Mouse (Mus musculus): Measurements from ENCODE around the gene Cnot11. TPM values are rescaled to one million over a fixed set of nuclear protein-coding genes. Genes with fewer than 3 reads are reported as not detected.

Cnot11 gene
- polyA plus RNA-seq, 1 experiment from 2014 or later: 23.4 TPM

DNA sequence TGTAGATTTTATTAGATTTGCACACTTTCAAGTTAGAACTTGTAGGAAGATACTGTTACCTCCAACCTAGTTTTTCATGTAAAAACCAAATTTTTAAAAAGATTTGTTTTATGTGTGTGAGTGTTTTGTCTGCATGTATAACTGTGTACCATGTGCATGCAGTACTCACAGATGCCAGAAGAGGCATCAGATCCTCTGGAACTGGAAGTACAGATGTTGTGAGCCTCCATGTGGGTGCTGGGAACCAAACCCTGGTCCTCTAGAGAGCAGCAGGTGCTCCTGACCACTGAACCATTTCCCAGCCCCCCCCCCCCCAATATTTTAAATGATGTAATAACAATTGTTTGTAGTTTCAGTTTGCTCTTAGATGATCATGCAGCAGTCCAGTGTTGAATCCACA lies 5.8 kb downstream of the Cnot11 start:
- ATAC-seq (replicated peaks; ENCODE audit: low FRiP score, low TSS enrichment, low read depth): no peak
- DNase-seq (ENCODE audit: low spot score): no peak
- H3K4me2 ChIP-seq (ENCODE audit: low read length): no peak overlapping the region
- peaks cover 70% of the 10 kb centered on the region for H3K36me3 ChIP-seq (ENCODE audit: control insufficient read depth, insufficient read depth, low read length)
- H3K9ac ChIP-seq (ENCODE audit: low read length): no peak overlapping the region
- H3K27me3 ChIP-seq (replicated peaks; ENCODE audit: control insufficient read depth, insufficient read depth, low read length): no peaks in the 10 kb centered on the region
- no peak overlapping the region for H3K4me3 ChIP-seq (ENCODE audit: low read depth, low read length)
- H3K4me1 ChIP-seq (replicated peaks; ENCODE audit: control insufficient read depth, insufficient read depth, low read length): peaks cover 11% of the 10 kb centered on the region
- no peak overlapping the region for H3K27ac ChIP-seq (ENCODE audit: low read depth)
- H3K9me3 ChIP-seq (ENCODE audit: control insufficient read depth, low read length): 0 out of 2 replicates have a peak, but pooled peaks cover 6% of the 10 kb centered on the region

DNA sequence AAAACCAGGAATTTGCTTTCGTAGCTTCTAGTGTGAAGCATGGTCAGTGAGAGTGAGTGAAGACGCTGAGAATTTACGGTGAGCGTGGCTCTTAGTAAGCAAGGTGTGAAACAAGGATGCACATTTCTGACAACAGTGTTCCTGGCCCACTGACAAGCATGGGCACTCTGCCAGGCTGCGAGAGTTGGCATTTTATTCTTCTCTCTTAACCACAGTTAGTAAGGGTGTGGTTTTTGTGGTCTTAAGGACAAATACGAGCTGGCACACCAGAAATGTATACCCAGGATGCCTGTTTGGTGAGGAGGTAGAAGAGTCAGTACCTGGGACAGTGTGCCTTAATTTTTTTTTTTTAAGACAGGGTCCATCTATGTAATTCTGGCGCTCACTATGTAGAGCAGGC lies 10.8 kb downstream of the Cnot11 start:
- Histone ChIP-seq H3K27ac (ENCODE audit: low read depth) (no peak overlapping the region), H3K4me1 (replicated peaks; ENCODE audit: control insufficient read depth, insufficient read depth, low read length) (no peaks in the 10 kb centered on the region), H3K4me3 (ENCODE audit: low read depth, low read length) (no peak overlapping the region), H3K4me2 (ENCODE audit: low read length) (no peak overlapping the region), H3K36me3 (ENCODE audit: control insufficient read depth, insufficient read depth, low read length) (peaks cover 76% of the 10 kb centered on the region), H3K27me3 (replicated peaks; ENCODE audit: control insufficient read depth, insufficient read depth, low read length) (no peaks in the 10 kb centered on the region), H3K9ac (ENCODE audit: low read length) (no peak overlapping the region), H3K9me3 (ENCODE audit: control insufficient read depth, low read length) (0 out of 2 replicates have a peak, but pooled peaks cover 3% of the 10 kb centered on the region)
- ATAC-seq (replicated peaks; ENCODE audit: low FRiP score, low TSS enrichment, low read depth) (no peak), DNase-seq (ENCODE audit: low spot score) (no peak)
- WGBS: 88% methylated on average over 7 of the region's 7 CpGs

DNA sequence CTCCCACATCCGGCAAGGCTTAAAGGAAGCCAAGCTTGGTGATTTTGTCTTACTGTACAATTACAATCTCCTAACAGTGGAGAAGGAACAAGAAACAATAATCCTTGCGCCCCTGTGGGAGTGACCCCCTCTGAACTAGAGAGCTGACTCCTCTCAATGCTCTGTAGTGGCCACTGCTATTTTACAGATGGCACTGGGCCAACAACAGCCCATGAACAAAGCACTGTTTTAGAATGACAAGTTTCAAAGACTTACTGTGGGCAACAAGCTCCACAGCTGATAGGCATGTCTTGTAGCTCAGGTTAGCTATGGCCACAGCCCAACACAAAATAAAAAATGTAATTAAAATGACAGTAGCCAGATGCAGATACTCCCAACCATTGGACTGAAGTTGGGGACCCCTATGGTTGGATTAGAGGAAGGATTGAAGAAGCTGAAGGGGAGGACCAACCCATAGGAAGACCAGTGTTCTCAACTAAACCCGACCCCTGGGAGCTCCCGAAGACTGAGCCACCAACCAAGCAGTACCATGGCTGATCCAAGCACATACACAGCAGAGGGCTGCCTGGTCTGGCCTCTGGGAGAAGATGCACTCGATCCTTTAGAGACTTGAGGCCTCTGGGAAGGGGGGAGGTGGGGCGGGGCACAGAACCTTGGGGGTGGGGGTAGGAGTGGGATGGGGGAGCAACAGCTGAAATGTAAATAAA lies 11.5 kb downstream of the Cnot11 start:
- no peak for ATAC-seq (replicated peaks; ENCODE audit: low FRiP score, low TSS enrichment, low read depth)
- Histone ChIP-seq H3K27me3 (replicated peaks; ENCODE audit: control insufficient read depth, insufficient read depth, low read length) (no peaks in the 10 kb centered on the region), H3K9ac (ENCODE audit: low read length) (no peak overlapping the region), H3K36me3 (ENCODE audit: control insufficient read depth, insufficient read depth, low read length) (peaks cover 75% of the 10 kb centered on the region), H3K27ac (ENCODE audit: low read depth) (no peak overlapping the region), H3K4me3 (ENCODE audit: low read depth, low read length) (no peak overlapping the region), H3K4me1 (replicated peaks; ENCODE audit: control insufficient read depth, insufficient read depth, low read length) (no peaks in the 10 kb centered on the region), H3K9me3 (ENCODE audit: control insufficient read depth, low read length) (no peaks in the 10 kb centered on the region), H3K4me2 (ENCODE audit: low read length) (no peak overlapping the region)
- no peak for DNase-seq (ENCODE audit: low spot score)
- 90% methylated on average over 6 of the region's 6 CpGs for WGBS

GRCm38 (mm10) chr1:39547238-39547637 lies 12.4 kb downstream of the Cnot11 start:
- Histone ChIP-seq H3K4me2 (ENCODE audit: low read length) (no peak overlapping the region), H3K4me3 (ENCODE audit: low read depth, low read length) (no peak overlapping the region), H3K36me3 (ENCODE audit: control insufficient read depth, insufficient read depth, low read length) (peaks cover 74% of the 10 kb centered on the region), H3K9ac (ENCODE audit: low read length) (no peak overlapping the region), H3K27me3 (replicated peaks; ENCODE audit: control insufficient read depth, insufficient read depth, low read length) (no peaks in the 10 kb centered on the region), H3K9me3 (ENCODE audit: control insufficient read depth, low read length) (no peaks in the 10 kb centered on the region), H3K27ac (ENCODE audit: low read depth) (no peak overlapping the region), H3K4me1 (replicated peaks; ENCODE audit: control insufficient read depth, insufficient read depth, low read length) (no peaks in the 10 kb centered on the region)
- ATAC-seq (replicated peaks; ENCODE audit: low FRiP score, low TSS enrichment, low read depth): no peak
- whole genome bisulfite sequencing: 50% methylated on average over 2 of the region's 2 CpGs
- no peak for DNase-seq (ENCODE audit: low spot score)

DNA sequence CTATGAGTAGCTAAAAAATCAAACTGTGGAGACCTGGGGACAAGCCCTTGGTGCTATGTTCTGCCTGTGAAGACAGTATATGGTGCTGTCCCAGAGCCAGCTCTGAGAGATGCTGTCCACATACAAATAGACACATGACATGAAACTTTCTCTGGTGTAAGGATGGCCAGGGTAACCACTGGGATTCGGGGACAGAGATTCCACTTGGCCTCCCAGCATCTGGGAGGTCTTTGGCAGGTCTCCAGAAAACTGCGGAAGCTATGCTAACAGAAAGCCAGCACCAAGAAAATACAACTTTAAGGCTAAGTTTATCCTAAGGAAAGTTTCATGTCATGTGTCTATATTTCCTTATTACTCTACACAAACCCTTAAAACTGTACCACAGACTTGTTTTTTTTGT lies 15.0 kb downstream of the Cnot11 start:
- Histone ChIP-seq H3K27ac (ENCODE audit: low read depth) (no peak overlapping the region), H3K36me3 (ENCODE audit: control insufficient read depth, insufficient read depth, low read length) (peaks cover 69% of the 10 kb centered on the region), H3K9ac (ENCODE audit: low read length) (no peak overlapping the region), H3K27me3 (replicated peaks; ENCODE audit: control insufficient read depth, insufficient read depth, low read length) (no peaks in the 10 kb centered on the region), H3K4me3 (ENCODE audit: low read depth, low read length) (no peak overlapping the region), H3K9me3 (ENCODE audit: control insufficient read depth, low read length) (no peaks in the 10 kb centered on the region), H3K4me2 (ENCODE audit: low read length) (no peak overlapping the region), H3K4me1 (replicated peaks; ENCODE audit: control insufficient read depth, insufficient read depth, low read length) (no peaks in the 10 kb centered on the region)
- DNase-seq (ENCODE audit: low spot score): no peak
- no peak for ATAC-seq (replicated peaks; ENCODE audit: low FRiP score, low TSS enrichment, low read depth)
- WGBS: 38% methylated on average over 2 of the region's 2 CpGs

- H3K4me3 ChIP-seq (ENCODE audit: low read depth, low read length): no peak overlapping the region
- H3K4me1 ChIP-seq (replicated peaks; ENCODE audit: control insufficient read depth, insufficient read depth, low read length): peaks cover 13% of the 10 kb centered on the region
- H3K9ac ChIP-seq (ENCODE audit: low read length): no peak overlapping the region
- no peaks in the 10 kb centered on the region for H3K9me3 ChIP-seq (ENCODE audit: control insufficient read depth, low read length)
- H3K36me3 ChIP-seq (ENCODE audit: control insufficient read depth, insufficient read depth, low read length): peaks cover 68% of the 10 kb centered on the region
- H3K4me2 ChIP-seq (ENCODE audit: low read length): 0 out of 2 replicates have a peak overlapping the region, but pooled peaks have one; percentile 3
- peak overlapping the region; percentile 20; the same call in 1 of the 2 replicates for H3K27ac ChIP-seq (ENCODE audit: low read depth)
- no peaks in the 10 kb centered on the region for H3K27me3 ChIP-seq (replicated peaks; ENCODE audit: control insufficient read depth, insufficient read depth, low read length)
- 29% methylated on average over 9 of the region's 9 CpGs for WGBS
- ATAC-seq (replicated peaks; ENCODE audit: low FRiP score, low TSS enrichment, low read depth): peak; percentile 76
- DNase-seq (ENCODE audit: low spot score): no peak
Observed at GRCm38 (mm10) chr1:39555556-39556415, 21.0 kb downstream of the Cnot11 start.

DNA sequence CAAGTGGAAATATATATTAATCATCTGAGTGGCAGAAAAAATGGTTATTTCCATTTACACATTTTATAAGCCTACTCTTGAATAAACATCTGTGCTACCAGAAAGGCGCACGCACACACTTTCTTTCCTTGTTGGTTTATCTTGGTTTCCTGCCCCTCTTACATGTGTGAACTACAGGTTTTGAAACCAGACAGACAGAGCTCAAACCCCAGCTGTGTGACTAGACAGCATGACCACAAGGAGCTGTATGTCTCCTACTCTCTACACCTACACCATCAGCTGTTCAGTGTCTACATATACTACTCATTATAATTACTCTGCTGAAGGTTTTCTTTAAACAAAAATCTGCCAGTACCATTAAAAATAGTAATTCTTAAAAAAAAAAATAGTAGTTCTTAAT lies 24.2 kb downstream of the Cnot11 start:
- Histone ChIP-seq H3K4me1 (replicated peaks; ENCODE audit: control insufficient read depth, insufficient read depth, low read length) (peaks cover 13% of the 10 kb centered on the region), H3K36me3 (ENCODE audit: control insufficient read depth, insufficient read depth, low read length) (peaks cover 69% of the 10 kb centered on the region), H3K4me2 (ENCODE audit: low read length) (no peak overlapping the region), H3K27me3 (replicated peaks; ENCODE audit: control insufficient read depth, insufficient read depth, low read length) (no peaks in the 10 kb centered on the region), H3K9ac (ENCODE audit: low read length) (no peak overlapping the region), H3K9me3 (ENCODE audit: control insufficient read depth, low read length) (no peaks in the 10 kb centered on the region), H3K4me3 (ENCODE audit: low read depth, low read length) (no peak overlapping the region), H3K27ac (ENCODE audit: low read depth) (no peak overlapping the region)
- ATAC-seq (replicated peaks; ENCODE audit: low FRiP score, low TSS enrichment, low read depth): no peak
- 84% methylated on average over 2 of the region's 2 CpGs for WGBS
- no peak for DNase-seq (ENCODE audit: low spot score)

DNA sequence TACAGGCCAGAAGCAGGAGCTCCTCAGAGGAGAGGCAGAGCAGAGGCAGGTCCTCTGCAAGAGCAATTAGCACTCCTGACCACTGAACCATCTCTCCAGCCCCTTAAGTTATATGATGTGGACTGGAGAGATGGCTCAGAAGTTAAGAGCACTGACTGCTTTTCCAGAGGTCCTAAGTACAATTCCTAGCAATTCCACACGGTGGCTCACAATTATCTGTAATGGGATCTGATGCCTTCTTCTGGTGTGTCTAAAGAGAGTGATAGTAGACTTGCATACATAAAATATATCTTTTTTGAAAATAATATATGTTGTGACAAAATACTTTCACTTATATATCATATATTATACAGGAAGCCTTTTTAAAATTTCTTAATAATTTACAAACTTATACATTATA lies 27.1 kb downstream of the Cnot11 start:
- 42% methylated on average over 1 of the region's 1 CpGs for WGBS
- Histone ChIP-seq H3K27ac (ENCODE audit: low read depth) (no peak overlapping the region), H3K4me1 (replicated peaks; ENCODE audit: control insufficient read depth, insufficient read depth, low read length) (no peaks in the 10 kb centered on the region), H3K4me2 (ENCODE audit: low read length) (no peak overlapping the region), H3K36me3 (ENCODE audit: control insufficient read depth, insufficient read depth, low read length) (peaks cover 57% of the 10 kb centered on the region), H3K9me3 (ENCODE audit: control insufficient read depth, low read length) (no peaks in the 10 kb centered on the region), H3K4me3 (ENCODE audit: low read depth, low read length) (no peak overlapping the region), H3K9ac (ENCODE audit: low read length) (no peak overlapping the region), H3K27me3 (replicated peaks; ENCODE audit: control insufficient read depth, insufficient read depth, low read length) (no peaks in the 10 kb centered on the region)
- no peak for DNase-seq (ENCODE audit: low spot score)
- ATAC-seq (replicated peaks; ENCODE audit: low FRiP score, low TSS enrichment, low read depth): no peak
